Mouse (Mus musculus): ENCODE data around the gene Rpl36a. TPM values are rescaled to one million over a fixed set of nuclear protein-coding genes. Genes with fewer than 3 reads are reported as not detected.

Gene Rpl36a
- total and polyA plus RNA-seq, 2 experiments from 2014 or later = 198 to 467 TPM

GRCm38 (mm10) chrX:134600659-134601379 lies 15.4 kb downstream of the Rpl36a start, which contains the start of the genes Gla and Hnrnph2:
TSS of gene Gla (minus strand) at chrX:134601125.
TSS of gene Hnrnph2 (plus strand) at chrX:134601179.
- no peaks in the 10 kb centered on the region for H3K4me1 ChIP-seq (ENCODE audit: insufficient read depth)
- no peaks in the 10 kb centered on the region for H3K9me3 ChIP-seq (ENCODE audit: low read length)
- H3K36me3 ChIP-seq (ENCODE audit: insufficient read depth) = no peaks in the 10 kb centered on the region
- peak within 1 kb of the TSS; percentile 64 for H3K9ac ChIP-seq
- 24% methylated on average over 33 of the region's 33 CpGs for WGBS
- peak within 1 kb of the TSS; percentile 93 for H3K27ac ChIP-seq (ENCODE audit: low read depth, low read length)
- ATAC-seq = peak; percentile 99
- no peaks in the 10 kb centered on the region for H3K27me3 ChIP-seq (ENCODE audit: insufficient read depth, low read length)
- DNase-seq = peak; percentile 96
- H3K4me3 ChIP-seq (ENCODE audit: low read depth, low read length) = peak within 1 kb of the TSS; percentile 56
- H3K4me2 ChIP-seq (ENCODE audit: low read depth) = peak within 1 kb of the TSS; percentile 48
- TF ChIP-seq CTCF (IDR thresholded peaks at IDR 0.05; ENCODE audit: low read depth) = no peak

- no peaks in the 10 kb centered on the region for H3K27me3 ChIP-seq (ENCODE audit: insufficient read depth, low read length)
- peak; percentile 31; the same call in 1 of the 2 replicates for TF ChIP-seq CTCF (IDR thresholded peaks at IDR 0.05; ENCODE audit: low read depth)
- no peaks in the 10 kb centered on the region for H3K36me3 ChIP-seq (ENCODE audit: insufficient read depth)
- H3K9ac ChIP-seq = peak overlapping the region; percentile 64
- ATAC-seq (peak; percentile 82), DNase-seq (no peak)
- H3K4me1 ChIP-seq (ENCODE audit: insufficient read depth) = no peaks in the 10 kb centered on the region
- peak overlapping the region; percentile 41 for H3K4me2 ChIP-seq (ENCODE audit: low read depth)
- WGBS = 25% methylated on average over 43 of the region's 43 CpGs
- H3K4me3 ChIP-seq (ENCODE audit: low read depth, low read length) = peak overlapping the region; percentile 56
- H3K9me3 ChIP-seq (ENCODE audit: low read length) = no peaks in the 10 kb centered on the region
- peak overlapping the region; percentile 93 for H3K27ac ChIP-seq (ENCODE audit: low read depth, low read length)
Measured at GRCm38 (mm10) chrX:134601380-134602120, 16.1 kb downstream of the Rpl36a start.

GRCm38 (mm10) chrX:134609472-134609871 lies 24.0 kb downstream of the Rpl36a start:
- Histone ChIP-seq H3K9me3 (ENCODE audit: low read length) (no peaks in the 10 kb centered on the region), H3K9ac (no peak overlapping the region), H3K27ac (ENCODE audit: low read depth, low read length) (no peak overlapping the region), H3K4me1 (ENCODE audit: insufficient read depth) (no peaks in the 10 kb centered on the region), H3K4me2 (ENCODE audit: low read depth) (no peak overlapping the region), H3K4me3 (ENCODE audit: low read depth, low read length) (no peak overlapping the region), H3K27me3 (ENCODE audit: insufficient read depth, low read length) (no peaks in the 10 kb centered on the region), H3K36me3 (ENCODE audit: insufficient read depth) (0 out of 2 replicates have a peak, but pooled peaks cover 4% of the 10 kb centered on the region)
- DNase-seq = peak; percentile 60
- TF ChIP-seq CTCF (IDR thresholded peaks at IDR 0.05; ENCODE audit: low read depth) = peak; percentile 67
- peak; percentile 28; the same call in 1 of the 2 replicates for ATAC-seq
- WGBS = 36% methylated on average over 4 of the region's 4 CpGs

- Histone ChIP-seq H3K9me3 (ENCODE audit: low read length) (no peaks in the 10 kb centered on the region), H3K27me3 (ENCODE audit: insufficient read depth, low read length) (no peaks in the 10 kb centered on the region), H3K27ac (ENCODE audit: low read depth, low read length) (no peak overlapping the region), H3K4me1 (ENCODE audit: insufficient read depth) (no peaks in the 10 kb centered on the region), H3K36me3 (ENCODE audit: insufficient read depth) (0 out of 2 replicates have a peak, but pooled peaks cover 4% of the 10 kb centered on the region), H3K4me3 (ENCODE audit: low read depth, low read length) (no peak overlapping the region), H3K9ac (no peak overlapping the region), H3K4me2 (ENCODE audit: low read depth) (no peak overlapping the region)
- DNase-seq = no peak
- TF ChIP-seq CTCF (IDR thresholded peaks at IDR 0.05; ENCODE audit: low read depth) = no peak
- WGBS = 85% methylated on average over 4 of the region's 4 CpGs
- no peak for ATAC-seq
Measured at GRCm38 (mm10) chrX:134610984-134611383, 25.5 kb downstream of the Rpl36a start.

GRCm38 (mm10) chrX:134612285-134612959 lies 27.0 kb downstream of the Rpl36a start:
- H3K36me3 ChIP-seq (ENCODE audit: insufficient read depth) = 0 out of 2 replicates have a peak, but pooled peaks cover under 1% of the 10 kb centered on the region
- no peak for TF ChIP-seq CTCF (IDR thresholded peaks at IDR 0.05; ENCODE audit: low read depth)
- H3K27ac ChIP-seq (ENCODE audit: low read depth, low read length) = peak overlapping the region; percentile 72
- peak overlapping the region; percentile 51 for H3K9ac ChIP-seq
- peak overlapping the region; percentile 34 for H3K4me3 ChIP-seq (ENCODE audit: low read depth, low read length)
- 29% methylated on average over 15 of the region's 15 CpGs for WGBS
- H3K4me1 ChIP-seq (ENCODE audit: insufficient read depth) = no peaks in the 10 kb centered on the region
- ATAC-seq = peak; percentile 85
- peak; percentile 69 for DNase-seq
- H3K27me3 ChIP-seq (ENCODE audit: insufficient read depth, low read length) = no peaks in the 10 kb centered on the region
- H3K4me2 ChIP-seq (ENCODE audit: low read depth) = peak overlapping the region; percentile 47
- H3K9me3 ChIP-seq (ENCODE audit: low read length) = no peaks in the 10 kb centered on the region

GRCm38 (mm10) chrX:134614306-134614705 lies 28.9 kb downstream of the Rpl36a start:
- no peaks in the 10 kb centered on the region for H3K27me3 ChIP-seq (ENCODE audit: insufficient read depth, low read length)
- no peak overlapping the region for H3K4me3 ChIP-seq (ENCODE audit: low read depth, low read length)
- H3K27ac ChIP-seq (ENCODE audit: low read depth, low read length) = no peak overlapping the region
- no peaks in the 10 kb centered on the region for H3K4me1 ChIP-seq (ENCODE audit: insufficient read depth)
- ATAC-seq (no peak), DNase-seq (no peak)
- no peaks in the 10 kb centered on the region for H3K9me3 ChIP-seq (ENCODE audit: low read length)
- H3K36me3 ChIP-seq (ENCODE audit: insufficient read depth) = no peaks in the 10 kb centered on the region
- 71% methylated on average over 2 of the region's 2 CpGs for WGBS
- no peak for TF ChIP-seq CTCF (IDR thresholded peaks at IDR 0.05; ENCODE audit: low read depth)
- no peak overlapping the region for H3K9ac ChIP-seq
- H3K4me2 ChIP-seq (ENCODE audit: low read depth) = no peak overlapping the region

All from forebrain, postnatal 0 days (tissue).